Mouse (Mus musculus): ENCODE measurements around the gene Itgad. TPM values are rescaled to one million over a fixed set of nuclear protein-coding genes. Genes with fewer than 3 reads are reported as not detected.
A peak's percentile ranks its signal among the peaks of the same experiment; 100 is the strongest.

The Itgad gene
- not detected in 2 replicates for polyA plus RNA-seq (2016; fragmentation: Nextera tagmentation; extraction: Ambion mirVana)

DNA sequence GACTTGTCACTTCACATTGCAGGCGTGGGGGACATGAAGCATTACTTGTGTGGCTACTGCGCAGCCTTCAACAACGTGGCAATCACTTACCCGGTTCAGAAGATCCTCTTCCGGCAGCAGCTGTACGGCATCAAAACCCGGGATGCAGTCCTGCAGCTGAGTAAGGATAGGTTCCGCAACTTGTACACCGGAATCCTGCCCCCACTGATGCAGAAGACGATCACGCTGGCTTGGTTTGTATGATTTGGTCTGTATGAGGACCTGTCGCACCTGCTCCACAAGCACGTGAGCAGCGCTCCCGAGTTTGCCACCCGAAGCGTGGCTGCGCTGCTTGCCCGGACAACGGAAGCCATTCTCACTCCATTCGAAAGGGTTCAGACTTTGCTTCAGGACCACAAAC is at the start of gene Itgad:
Gene Itgad (plus strand): TSS at position 301 of the 400 bp plus-strand sequence.
- Histone ChIP-seq H3K27ac (no peak within 1 kb of the TSS), H3K27me3 (ENCODE audit: insufficient read depth, poor library complexity, severe bottlenecking) (no peaks in the 10 kb centered on the region), H3K4me1 (peaks cover 6% of the 10 kb centered on the region), H3K4me3 (peak within 1 kb of the TSS; percentile 44), H3K9me3 (no peaks in the 10 kb centered on the region), H3K36me3 (no peaks in the 10 kb centered on the region)
- WGBS: 85% methylated on average over 21 of the region's 21 CpGs
- no peak for DNase-seq (ENCODE audit: low spot score)

DNA sequence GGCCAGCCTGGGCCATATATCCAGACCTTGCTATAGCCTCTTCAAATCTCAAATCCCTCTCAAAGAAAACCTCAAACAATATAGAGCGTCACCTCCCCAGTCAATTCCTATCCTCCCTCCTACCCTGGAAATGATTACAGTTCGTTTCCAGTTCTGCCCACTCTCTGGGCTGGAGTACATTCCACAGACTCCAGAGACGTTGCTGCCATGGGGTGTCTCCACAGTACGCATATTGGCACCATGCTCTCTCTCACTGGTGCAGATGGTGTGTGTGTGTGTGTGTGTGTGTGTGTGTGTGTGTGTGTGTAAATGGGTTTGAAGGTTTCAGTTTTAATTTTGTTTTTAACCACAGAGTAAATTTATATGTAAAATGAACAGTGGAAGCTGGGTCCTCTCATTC is 48.9 kb upstream of the Itgad start:
- 55% methylated on average over 4 of the region's 4 CpGs for WGBS
- Histone ChIP-seq H3K9me3 (no peaks in the 10 kb centered on the region), H3K36me3 (no peaks in the 10 kb centered on the region), H3K27me3 (ENCODE audit: insufficient read depth, poor library complexity, severe bottlenecking) (no peaks in the 10 kb centered on the region), H3K27ac (no peak overlapping the region), H3K4me1 (no peaks in the 10 kb centered on the region), H3K4me3 (no peak overlapping the region)
- DNase-seq (ENCODE audit: low spot score): no peak

DNA sequence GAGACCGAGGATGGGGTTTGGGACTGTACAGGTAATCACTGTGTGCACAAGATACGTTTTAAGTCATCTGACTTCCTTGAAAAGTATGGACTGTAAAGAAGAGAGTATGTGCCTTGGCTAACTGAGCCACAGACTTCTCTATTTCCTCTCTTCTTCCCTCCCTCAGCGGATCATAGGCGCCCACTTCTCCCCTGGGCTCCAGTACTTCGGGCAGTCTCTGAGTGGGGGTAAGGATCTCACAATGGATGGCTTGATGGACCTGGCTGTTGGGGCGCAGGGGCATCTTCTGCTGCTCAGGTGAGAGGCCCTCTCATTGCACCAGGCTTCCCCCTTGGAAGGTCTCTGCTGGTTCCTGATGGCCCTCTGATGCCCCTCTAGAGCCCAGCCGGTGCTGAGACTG is 46.7 kb upstream of the Itgad start:
- Histone ChIP-seq H3K27me3 (ENCODE audit: insufficient read depth, poor library complexity, severe bottlenecking) (peaks cover 4% of the 10 kb centered on the region; the same call in 1 of the 2 replicates), H3K9me3 (no peaks in the 10 kb centered on the region), H3K4me1 (no peaks in the 10 kb centered on the region), H3K36me3 (no peaks in the 10 kb centered on the region), H3K27ac (no peak overlapping the region), H3K4me3 (no peak overlapping the region)
- DNase-seq (ENCODE audit: low spot score): no peak
- WGBS: 82% methylated on average over 7 of the region's 7 CpGs

DNA sequence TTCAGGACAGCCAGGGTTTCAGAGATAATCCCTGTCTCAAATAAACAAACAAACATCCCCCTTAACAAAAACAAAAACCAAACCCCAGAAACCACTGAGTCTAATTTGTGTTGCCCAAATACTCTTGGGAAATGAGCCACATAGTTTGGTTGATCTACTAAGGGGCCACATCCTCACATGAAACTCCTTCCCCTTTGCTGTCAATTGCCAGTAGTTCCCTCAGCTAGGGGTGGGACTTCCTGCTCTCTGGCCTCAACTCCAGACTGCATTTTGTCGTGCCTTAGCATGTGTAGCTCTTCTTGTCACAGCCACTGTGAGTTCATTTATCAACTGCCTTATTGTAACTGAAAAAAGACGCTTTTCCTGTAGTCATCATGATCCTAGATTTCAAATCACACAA is 43.9 kb upstream of the Itgad start:
- 62% methylated on average over 2 of the region's 2 CpGs for WGBS
- Histone ChIP-seq H3K4me1 (no peaks in the 10 kb centered on the region), H3K4me3 (no peak overlapping the region), H3K27me3 (ENCODE audit: insufficient read depth, poor library complexity, severe bottlenecking) (peaks cover 4% of the 10 kb centered on the region; the same call in 1 of the 2 replicates), H3K9me3 (no peaks in the 10 kb centered on the region), H3K27ac (no peak overlapping the region), H3K36me3 (no peaks in the 10 kb centered on the region)
- no peak for DNase-seq (ENCODE audit: low spot score)

DNA sequence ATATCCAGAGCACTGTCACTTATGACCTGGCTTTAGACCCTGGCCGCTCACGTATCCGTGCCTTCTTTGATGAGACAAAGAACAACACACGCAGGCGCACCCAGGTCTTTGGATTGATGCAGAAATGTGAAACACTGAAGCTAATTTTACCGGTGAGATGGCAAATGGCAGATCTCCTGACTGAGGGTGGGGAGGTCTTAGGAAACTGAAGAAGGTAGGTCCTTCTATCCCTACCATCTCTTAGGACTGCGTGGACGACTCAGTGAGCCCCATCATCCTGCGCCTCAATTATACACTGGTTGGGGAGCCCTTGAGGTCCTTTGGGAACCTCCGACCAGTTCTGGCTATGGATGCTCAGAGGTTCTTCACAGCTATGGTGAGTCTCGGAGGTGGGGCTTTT is 42.0 kb upstream of the Itgad start:
- 84% methylated on average over 11 of the region's 11 CpGs for whole genome bisulfite sequencing

DNA sequence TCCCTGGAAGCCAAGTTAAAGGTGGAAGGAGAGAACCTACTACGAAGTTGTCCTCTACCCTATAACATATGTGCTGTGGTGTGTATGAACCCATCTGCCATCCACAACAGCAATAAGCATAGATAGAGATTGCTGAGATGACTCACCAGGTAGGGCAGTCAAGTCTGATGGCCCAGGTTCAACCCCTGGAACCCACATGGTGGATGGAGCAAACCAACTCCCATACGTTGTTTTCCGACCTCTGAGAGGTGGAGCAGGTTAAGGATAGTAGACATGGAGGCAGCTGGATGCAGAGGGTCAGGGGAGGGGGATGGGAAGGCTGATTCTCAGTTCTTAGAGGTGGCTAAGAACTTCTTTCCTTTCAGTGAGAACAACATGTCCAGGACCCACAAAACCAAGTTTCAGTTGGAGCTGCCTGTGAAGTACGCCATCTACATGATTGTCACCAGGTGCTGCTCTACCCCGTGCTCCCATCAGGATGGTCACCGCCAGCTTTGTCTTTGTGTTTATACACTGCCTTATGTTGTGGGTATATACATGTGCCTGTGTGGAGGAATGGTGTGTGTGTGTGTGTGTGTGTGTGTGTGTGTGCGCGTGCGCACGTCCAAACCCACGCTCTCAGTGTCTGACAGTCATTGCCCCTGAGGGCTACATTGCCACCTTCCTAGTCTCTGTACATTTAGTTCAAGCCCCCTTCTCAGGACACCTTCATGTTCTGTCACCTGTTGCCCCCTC is 39.6 kb upstream of the Itgad start:
- H3K4me3 ChIP-seq: no peak overlapping the region
- H3K9me3 ChIP-seq: no peaks in the 10 kb centered on the region
- no peaks in the 10 kb centered on the region for H3K4me1 ChIP-seq
- 94% methylated on average over 11 of the region's 11 CpGs for WGBS
- DNase-seq (ENCODE audit: low spot score): peak; percentile 52
- H3K36me3 ChIP-seq: no peaks in the 10 kb centered on the region
- H3K27me3 ChIP-seq (ENCODE audit: insufficient read depth, poor library complexity, severe bottlenecking): peaks cover 4% of the 10 kb centered on the region; the same call in 1 of the 2 replicates
- H3K27ac ChIP-seq: no peak overlapping the region

More for the DNA sequence above, 42.0 kb upstream of the Itgad start:
- Histone ChIP-seq H3K9me3 (no peaks in the 10 kb centered on the region), H3K27me3 (ENCODE audit: insufficient read depth, poor library complexity, severe bottlenecking) (peaks cover 4% of the 10 kb centered on the region; the same call in 1 of the 2 replicates), H3K4me3 (no peak overlapping the region), H3K4me1 (no peaks in the 10 kb centered on the region), H3K36me3 (no peaks in the 10 kb centered on the region), H3K27ac (no peak overlapping the region)
- DNase-seq (ENCODE audit: low spot score): peak; percentile 53

DNA sequence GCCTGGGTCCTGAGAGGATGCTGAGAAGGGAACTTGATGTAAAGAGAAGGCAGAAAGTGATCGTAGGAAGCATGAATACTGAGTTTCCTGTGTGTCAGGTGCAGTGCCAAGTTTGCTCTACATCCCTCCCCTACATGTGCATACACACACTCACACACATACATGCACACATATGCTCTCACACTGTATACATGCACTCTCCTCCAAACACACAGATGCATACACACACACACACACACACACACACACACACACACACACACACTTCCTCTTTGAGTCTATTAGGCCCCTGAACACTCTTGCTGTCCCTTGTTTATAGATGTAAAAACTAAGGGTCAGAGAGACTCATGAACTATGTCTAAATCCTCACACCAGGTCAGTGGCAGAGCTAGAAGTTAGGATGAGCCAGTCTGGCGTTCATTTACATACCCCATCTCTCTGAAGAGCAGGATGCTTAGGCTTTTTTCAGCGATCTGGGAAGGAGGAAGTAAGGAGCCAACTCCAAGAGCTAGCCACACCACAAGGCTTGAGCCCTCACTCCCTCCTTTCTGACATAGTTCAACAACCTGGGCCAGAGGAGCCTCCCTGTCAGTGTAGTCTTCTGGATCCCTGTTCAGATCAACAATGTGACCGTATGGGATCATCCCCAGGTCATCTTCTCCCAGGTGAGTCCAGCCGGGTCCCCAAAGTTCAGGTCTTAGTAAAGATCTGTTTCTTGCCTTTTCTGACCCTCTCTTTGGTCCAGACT is 38.8 kb upstream of the Itgad start:
- no peak overlapping the region for H3K4me3 ChIP-seq
- no peak overlapping the region for H3K27ac ChIP-seq
- 76% methylated on average over 5 of the region's 5 CpGs for WGBS
- no peaks in the 10 kb centered on the region for H3K9me3 ChIP-seq
- no peaks in the 10 kb centered on the region for H3K4me1 ChIP-seq
- peak; percentile 5 for DNase-seq (ENCODE audit: low spot score)
- peaks cover 4% of the 10 kb centered on the region; the same call in 1 of the 2 replicates for H3K27me3 ChIP-seq (ENCODE audit: insufficient read depth, poor library complexity, severe bottlenecking)
- H3K36me3 ChIP-seq: no peaks in the 10 kb centered on the region

DNA sequence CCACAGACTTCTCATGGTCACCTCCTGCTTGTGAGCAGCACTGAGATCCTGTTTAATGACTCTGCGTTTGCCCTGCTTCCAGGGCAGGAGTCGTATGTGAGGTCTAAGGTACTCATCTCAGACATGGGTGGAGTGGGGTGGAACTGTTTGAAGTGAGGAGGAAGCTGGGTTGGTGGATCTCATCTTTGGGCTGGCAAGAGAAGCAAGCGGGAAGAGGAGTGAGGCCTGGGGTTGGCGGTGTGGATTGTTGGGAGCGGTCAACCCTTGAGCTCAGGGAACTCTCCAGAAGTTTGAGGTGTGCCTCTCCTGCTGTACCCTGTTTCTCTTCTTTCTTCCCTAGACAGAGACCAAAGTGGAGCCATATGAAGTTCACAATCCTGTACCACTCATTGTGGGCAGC is 37.8 kb upstream of the Itgad start:
- H3K27me3 ChIP-seq (ENCODE audit: insufficient read depth, poor library complexity, severe bottlenecking): peaks cover 4% of the 10 kb centered on the region; the same call in 1 of the 2 replicates
- H3K9me3 ChIP-seq: no peaks in the 10 kb centered on the region
- no peaks in the 10 kb centered on the region for H3K4me1 ChIP-seq
- H3K36me3 ChIP-seq: no peaks in the 10 kb centered on the region
- H3K4me3 ChIP-seq: no peak overlapping the region
- peak; percentile 55 for DNase-seq (ENCODE audit: low spot score)
- WGBS: 91% methylated on average over 5 of the region's 5 CpGs
- no peak overlapping the region for H3K27ac ChIP-seq

DNA sequence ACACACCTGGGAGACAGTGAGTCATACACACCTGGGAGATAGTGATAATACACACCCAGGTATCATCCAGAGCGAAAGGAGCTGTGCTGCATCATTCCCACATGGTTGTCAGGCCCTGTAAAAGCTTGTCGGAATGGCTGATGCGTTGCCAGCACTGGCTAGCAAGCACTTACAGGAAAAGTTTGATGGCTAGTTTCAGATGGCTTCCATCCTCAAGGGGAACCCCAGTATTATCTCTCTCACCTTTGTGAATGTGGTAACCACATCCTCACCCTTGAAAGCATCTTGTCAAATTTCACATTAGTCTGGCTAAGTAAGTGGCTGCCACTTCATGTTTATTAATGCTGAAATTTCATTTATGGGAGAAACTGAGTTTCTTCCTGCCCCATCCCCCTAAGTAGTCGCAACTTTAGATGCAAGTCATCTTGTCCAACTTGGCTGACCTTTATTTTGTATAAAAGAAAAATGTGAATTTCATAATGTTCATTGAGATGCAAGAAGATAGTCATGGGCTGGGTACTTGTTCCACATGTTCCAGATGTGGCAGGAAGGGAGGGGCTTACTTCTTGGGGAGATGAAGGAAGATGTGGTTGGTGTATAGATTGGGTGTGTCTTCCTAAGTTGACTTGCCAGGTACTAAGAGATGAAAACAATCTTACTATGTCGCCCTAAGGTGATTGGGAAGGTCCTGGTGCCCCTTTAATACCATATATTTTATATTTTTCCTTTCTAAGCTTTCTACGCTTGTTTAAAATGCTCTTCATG is 34.3 kb upstream of the Itgad start:
- no peaks in the 10 kb centered on the region for H3K4me1 ChIP-seq
- H3K36me3 ChIP-seq: no peaks in the 10 kb centered on the region
- H3K27ac ChIP-seq: no peak overlapping the region
- no peaks in the 10 kb centered on the region for H3K9me3 ChIP-seq
- H3K27me3 ChIP-seq (ENCODE audit: insufficient read depth, poor library complexity, severe bottlenecking): no peaks in the 10 kb centered on the region
- peak; percentile 53 for DNase-seq (ENCODE audit: low spot score)
- WGBS: 83% methylated on average over 6 of the region's 6 CpGs
- H3K4me3 ChIP-seq: no peak overlapping the region

DNA sequence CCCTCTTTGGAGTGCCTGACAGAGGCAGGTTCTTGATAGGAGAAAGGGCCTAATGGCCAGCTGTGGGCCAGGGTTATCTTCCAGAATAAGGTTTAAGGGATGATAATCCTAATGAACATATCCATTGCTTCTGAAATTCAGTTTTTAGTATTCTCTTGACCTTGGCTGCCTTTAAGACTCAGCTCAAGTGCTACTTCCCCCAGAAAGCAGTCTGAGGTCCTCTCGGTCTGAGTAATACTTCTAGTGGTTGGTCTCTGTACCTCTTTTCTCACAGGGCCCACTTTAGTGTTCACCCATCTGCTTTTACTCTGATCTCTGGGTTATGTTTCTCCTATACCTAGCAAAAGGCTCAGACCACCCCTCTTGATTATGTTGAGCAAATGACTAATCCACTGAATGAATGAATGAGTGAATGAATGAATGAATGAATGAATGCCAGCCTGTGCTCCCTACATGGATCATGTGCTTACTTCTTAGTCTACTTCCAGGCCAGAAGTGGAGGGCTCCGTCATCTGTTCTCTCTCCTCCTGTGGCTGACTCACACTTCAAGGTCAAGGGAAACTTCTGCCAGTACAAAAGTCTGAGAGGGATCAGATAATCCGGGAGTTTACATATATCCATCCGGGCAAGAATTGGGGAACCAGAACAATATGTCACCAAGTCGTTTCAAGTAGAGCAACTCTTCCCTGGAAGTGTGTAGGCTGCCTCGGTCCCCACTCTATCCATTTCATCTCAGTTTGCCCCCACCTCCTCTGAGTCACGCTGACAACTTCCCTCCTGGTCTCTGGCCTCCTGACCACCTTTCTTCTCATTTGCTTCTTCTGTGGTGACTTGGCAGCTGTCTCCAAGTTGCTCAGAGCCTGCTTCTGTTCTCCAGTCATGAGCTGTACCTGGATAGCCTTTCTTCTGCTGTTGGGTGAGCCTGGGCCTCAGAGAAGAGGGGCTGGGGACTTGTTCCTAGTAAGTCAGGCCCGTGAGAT is 25.1 kb upstream of the Itgad start, which contains the start of gene Itgax:
Gene Itgax (plus strand): TSS at position 807 of the 980 bp plus-strand sequence.
- Histone ChIP-seq H3K36me3 (no peaks in the 10 kb centered on the region), H3K27ac (0 out of 2 replicates have a peak within 1 kb of the TSS, but pooled peaks have one; percentile 18), H3K4me1 (peaks cover 26% of the 10 kb centered on the region), H3K27me3 (ENCODE audit: insufficient read depth, poor library complexity, severe bottlenecking) (no peaks in the 10 kb centered on the region), H3K4me3 (no peak within 1 kb of the TSS), H3K9me3 (no peaks in the 10 kb centered on the region)
- DNase-seq (ENCODE audit: low spot score): no peak
- 68% methylated on average over 8 of the region's 8 CpGs for WGBS

DNA sequence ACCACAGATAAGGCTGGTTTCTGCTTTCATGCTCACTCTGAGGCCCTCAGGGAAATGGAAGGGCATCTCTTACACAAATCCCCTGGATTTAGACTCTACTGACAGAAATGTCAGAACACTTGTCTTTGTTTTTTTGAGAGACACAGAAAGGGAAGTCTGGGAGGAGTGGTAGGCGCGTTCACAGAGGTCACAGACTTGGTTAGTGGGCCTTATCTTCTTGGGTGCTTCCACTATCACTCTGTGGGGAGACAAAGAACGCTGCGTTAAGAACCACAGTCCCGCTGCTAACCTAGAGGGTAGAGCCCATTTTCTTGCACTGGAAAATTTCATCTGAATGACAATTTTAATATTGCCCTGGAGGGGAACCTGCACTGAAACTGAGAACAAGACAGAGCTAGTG is 22.0 kb upstream of the Itgad start:
- Histone ChIP-seq H3K4me1 (peaks cover 25% of the 10 kb centered on the region), H3K27ac (no peak overlapping the region), H3K9me3 (no peaks in the 10 kb centered on the region), H3K4me3 (no peak overlapping the region), H3K27me3 (ENCODE audit: insufficient read depth, poor library complexity, severe bottlenecking) (no peaks in the 10 kb centered on the region), H3K36me3 (no peaks in the 10 kb centered on the region)
- 43% methylated on average over 5 of the region's 5 CpGs for WGBS
- DNase-seq (ENCODE audit: low spot score): no peak

DNA sequence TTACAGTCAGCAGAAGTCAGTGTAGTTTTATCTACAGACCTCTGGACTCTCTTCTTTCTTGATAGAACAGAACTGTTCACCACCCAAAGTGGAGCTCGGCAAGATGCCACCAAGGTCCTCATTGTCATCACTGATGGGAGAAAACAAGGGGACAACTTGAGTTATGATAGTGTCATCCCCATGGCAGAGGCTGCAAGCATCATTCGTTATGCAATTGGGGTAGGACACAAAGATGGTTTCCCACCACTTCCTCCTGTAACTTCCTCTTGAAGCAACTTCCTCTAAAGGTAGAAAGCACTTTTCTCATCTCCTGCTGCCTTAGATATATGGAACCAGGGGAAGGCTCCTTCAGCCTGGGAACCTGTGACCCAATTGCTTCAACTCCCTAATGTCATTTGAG is 20.6 kb upstream of the Itgad start:
- H3K27me3 ChIP-seq (ENCODE audit: insufficient read depth, poor library complexity, severe bottlenecking): no peaks in the 10 kb centered on the region
- peaks cover 15% of the 10 kb centered on the region; the same call in 1 of the 2 replicates for H3K4me1 ChIP-seq
- H3K4me3 ChIP-seq: no peak overlapping the region
- 80% methylated on average over 2 of the region's 2 CpGs for WGBS
- DNase-seq (ENCODE audit: low spot score): no peak
- no peak overlapping the region for H3K27ac ChIP-seq
- H3K36me3 ChIP-seq: no peaks in the 10 kb centered on the region
- no peaks in the 10 kb centered on the region for H3K9me3 ChIP-seq

Measured in heart, embryonic 10.5 days (tissue).